15 mouse cellular contexts compared by ENCODE assay signal in the genomic region with DNA sequence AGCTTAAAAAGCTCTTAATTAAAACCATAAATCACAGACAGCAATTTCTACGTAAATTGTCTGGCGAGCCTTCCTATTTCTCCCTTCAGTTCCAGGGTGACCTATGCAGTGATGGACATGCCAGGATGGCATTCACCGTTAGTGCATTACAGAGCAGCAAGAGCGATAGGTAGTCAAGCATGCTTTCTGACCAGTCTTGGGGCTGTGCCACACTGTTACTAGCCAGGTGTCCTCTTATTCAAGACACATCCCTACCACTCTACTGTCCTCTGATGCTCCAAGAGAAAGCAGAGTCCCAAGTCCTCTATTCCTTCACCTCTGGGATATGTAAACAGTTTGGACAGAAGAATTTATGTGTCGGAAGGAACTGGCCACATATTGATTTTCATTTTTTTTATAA.
"Had no signal": no experiment of that assay in that cellular context is flagged by ENCODE, and none has a peak within 500 bp of the region (broad histone marks: within the 10 kb centered on the region; RNA-seq: fewer than 3 reads in every experiment).

No protein-coding gene starts in this region.

- H3K27me3 ChIP-seq: neural tube, embryonic 12.5 days; stomach, embryonic 15.5 days had no signal

- H3K27ac ChIP-seq: neural tube, embryonic 12.5 days; stomach, embryonic 15.5 days; stomach, postnatal 0 days had no signal

- H3K9me3 ChIP-seq: stomach, embryonic 15.5 days had no signal

- H3K4me1 ChIP-seq: neural tube, embryonic 12.5 days; stomach, embryonic 15.5 days had no signal

- H3K4me3 ChIP-seq: neural tube, embryonic 12.5 days; stomach, embryonic 15.5 days had no signal

- H3K9ac ChIP-seq: neural tube, embryonic 12.5 days; stomach, embryonic 15.5 days had no signal

- H3K36me3 ChIP-seq: neural tube, embryonic 12.5 days; stomach, embryonic 15.5 days had no signal

- H3K4me2 ChIP-seq: neural tube, embryonic 12.5 days; stomach, embryonic 15.5 days had no signal

- DNase-seq: retina, postnatal 1 day; right cerebral cortex, adult 18-20 months; right cerebral cortex, postnatal 14 days; right cerebral cortex, postnatal 25 days; right cerebral cortex, postnatal 4 days; spleen, adult 18-20 months; thymus, adult 18-20 months; thymus, adult 2 months; thymus, postnatal 14 days; thymus, postnatal 25 days; thymus, postnatal 36 days; thymus, postnatal 4 days had no signal
